Mouse (Mus musculus) frontal cortex, postnatal 36 days (tissue): ENCODE data around the gene Mageb3.
"Not testable (repeated sequence)": the region's sequence is repeated elsewhere in the genome, so short reads cannot be mapped to it uniquely, and the experiment has no call there.

Source experiments
- DNase-seq, 2 experiments: peaks; one replicate each; pipeline ENCODE4 v3.0.0; 2022; ENCODE audit warnings: low spot score in 2 of 2

The Mageb3 gene

DNA sequence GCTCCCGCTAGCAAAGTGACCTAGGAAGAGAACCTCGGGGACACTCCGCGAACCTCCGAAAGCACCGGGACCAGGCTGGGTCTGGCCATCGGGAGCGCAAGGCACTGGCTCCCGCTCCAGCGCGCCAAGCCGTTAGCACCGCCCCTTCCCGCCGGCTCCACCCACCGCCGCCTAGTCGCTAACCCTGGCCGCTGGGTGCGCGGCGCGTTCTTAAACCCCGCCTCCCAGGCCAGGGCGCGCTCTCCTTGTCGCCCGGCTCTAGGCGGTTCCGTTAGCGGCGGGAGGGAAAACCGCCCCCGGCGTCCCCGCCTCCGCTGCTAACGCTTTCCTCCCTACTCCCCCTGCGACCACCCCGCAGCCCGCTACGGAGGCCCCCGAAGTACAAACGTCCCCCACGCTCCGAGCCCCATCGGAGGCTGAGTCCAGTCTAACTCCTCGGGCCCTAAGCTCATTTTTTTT is at the start of gene Mageb3, which contains the start of gene Ctdspl2:
Gene Mageb3 (minus strand): TSS at position 328 of the 459 bp plus-strand sequence.
Gene Ctdspl2 (plus strand): TSS at position 237 of the 459 bp plus-strand sequence.
- peak; percentile 91 to 92 for DNase-seq

DNA sequence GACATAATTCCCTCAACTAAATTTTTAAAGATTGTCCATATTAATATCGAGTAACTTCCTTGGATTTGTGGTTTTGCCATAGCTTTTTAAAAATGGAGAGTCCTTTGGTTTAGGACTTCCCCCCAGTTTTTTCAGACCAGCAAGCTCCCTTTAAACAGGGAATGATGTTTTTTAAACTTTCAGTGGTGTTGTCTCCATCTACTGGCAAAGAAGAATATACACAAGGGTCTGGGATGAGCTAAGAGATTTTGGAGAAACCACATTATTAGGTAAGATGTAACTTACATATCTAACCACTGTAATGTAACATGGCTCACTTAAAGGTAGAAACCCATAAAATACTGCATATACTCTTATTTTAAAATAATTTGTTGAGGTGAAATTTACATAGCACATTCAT is 39.8 kb upstream of the Mageb3 start:
- DNase-seq, result no peak

DNA sequence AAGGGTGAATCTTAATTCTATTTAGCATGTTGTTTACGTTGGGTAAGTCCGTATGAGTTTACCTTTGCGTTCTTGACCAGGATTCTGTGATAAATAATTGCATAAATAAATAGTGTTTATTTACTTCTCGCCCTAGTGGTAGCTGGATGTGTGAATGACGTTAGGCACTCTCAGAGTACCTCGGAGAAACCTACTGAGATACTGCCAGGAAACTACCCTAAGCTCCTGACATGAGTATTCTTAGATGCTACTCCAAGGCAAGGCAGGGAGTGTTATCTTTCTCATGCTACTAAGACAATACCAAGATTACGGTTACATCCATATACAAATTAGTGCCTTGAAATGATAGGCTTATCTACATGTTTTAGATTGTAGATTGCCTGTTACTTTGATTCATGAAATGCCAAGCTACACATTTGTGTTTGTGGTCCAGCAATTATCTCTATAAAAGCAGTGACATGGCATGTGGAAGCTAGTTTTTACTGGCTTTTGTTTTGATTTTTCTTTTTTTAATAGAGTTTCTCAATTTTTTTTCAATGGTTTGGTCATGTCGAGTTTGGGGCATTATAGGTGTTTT is 1.4 kb upstream of the Mageb3 start:
- DNase-seq, result no peak

- peak; percentile 95 to 97 for DNase-seq
Observed at GRCm38 (mm10) chr2:121956224-121957018, 529 bp upstream of the Mageb3 start.

DNA sequence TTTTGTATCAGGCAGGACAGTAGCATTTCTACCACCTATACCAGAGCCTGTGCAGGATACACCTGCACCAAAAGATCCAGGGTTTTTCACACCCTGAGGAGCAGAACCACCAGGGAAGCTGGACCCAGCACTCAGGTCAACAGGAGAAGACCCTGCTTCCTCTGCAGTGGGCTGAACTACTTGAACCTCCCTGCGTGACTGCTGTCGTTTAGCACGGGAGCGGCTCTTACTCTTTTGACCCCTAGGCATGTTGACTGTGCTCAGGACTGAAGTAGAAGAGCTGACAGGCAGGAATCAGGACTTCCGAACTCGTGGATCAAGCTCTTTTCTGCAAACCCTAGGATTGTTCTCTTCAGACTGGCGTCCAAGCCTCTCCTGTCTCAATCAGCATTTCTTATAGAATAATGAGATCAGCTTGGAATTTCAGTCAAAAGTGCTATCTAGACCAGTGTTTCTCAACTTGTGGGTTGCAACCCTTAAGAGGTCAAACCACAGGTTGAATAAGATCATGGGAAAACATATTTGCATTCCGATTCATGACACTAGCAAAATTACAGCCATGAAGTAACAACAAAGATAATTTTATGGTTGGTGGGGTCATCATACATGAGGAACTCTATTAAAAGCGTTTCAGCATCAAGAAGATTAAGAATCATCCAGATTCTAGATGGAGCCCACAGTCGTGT is 778 bp downstream of the Mageb3 start:
- no peak for DNase-seq

GRCm38 (mm10) chr2:121943364-121943763 is 12.5 kb downstream of the Mageb3 start:
- no peak for DNase-seq

DNA sequence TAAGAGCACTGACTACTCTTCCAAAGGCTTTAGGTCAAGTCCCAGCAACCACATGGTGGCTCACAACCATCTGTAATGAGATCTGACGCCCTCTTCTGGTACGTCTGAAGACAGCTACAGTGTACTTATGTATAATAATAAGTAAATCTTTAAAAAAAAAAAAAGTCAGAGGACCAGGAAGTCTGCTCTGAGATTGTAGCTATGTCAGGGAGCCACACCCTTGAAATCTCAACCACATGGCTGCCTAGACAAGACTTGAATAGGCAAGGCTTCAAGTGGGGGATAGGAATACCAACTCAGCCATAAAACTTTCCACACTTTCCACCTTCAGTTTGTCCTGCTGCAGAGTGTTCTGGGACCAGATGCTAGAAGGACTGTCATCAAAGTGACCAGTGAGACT is 18.3 kb downstream of the Mageb3 start:
- DNase-seq, result not testable (repeated sequence)

DNA sequence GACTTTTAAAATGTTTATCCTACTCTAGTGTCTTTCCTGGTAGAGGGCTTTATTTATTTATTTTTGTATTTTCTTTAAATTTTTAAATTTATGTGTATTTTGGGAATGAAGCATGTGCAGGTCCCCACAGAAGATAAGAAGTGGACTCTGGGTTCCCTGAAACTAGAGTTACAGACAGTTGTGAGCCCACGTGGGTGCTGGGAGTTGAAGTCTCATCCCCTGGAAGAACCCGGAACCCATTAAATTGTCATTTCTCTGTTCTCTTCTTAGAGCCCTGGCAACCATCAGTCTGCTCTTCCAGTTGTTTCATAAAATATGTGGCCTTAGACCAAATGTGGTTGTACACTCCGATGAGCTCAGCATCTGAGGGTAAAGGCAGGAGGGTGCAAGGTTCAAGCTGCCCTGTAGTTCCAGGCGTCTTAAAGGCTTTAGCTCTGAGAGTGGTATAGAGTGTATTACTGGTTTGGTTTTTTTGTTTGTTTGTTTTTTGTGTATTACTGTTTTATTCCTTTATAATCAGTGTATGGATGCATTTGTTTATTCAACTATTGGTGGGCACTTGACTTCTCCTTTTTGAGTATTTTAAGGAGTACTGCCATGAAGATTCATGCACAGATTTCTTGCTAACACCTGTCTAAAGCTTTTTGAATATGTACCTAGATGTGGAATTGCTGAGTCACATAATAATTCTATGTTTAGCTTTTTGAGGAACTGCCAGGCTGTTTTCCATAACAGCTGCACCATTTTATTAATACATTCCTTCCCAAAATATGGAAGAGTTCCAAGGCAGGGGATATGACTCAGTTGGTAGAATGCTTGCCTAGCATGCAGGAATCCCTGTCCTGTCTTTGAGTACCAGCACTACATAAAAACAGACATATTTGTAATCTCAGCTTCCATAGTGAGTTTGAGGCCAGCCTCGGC is 39.6 kb downstream of the Mageb3 start:
- DNase-seq, result peak in 1 of 2 experiments; percentile 19

DNA sequence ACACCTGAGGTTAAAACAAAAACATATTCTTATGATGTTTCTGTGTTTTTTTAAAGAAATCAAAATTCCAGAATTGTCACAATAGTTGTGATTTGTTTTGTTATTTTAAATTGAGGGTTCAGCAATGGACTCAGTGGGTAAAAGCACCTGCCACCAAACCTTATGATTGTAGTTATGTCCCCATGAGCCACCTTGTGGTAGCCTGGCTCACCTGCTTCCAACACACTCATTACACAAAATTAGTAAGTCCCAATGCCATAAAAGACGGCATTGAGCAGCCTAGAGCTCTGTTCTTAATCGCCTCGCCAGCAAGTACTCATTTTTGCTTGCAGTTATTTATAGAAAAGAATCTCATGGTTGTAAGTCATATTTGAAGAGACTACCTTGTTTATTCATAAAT is 45.9 kb downstream of the Mageb3 start:
- no peak for DNase-seq
